1 mouse cellular context compared by ENCODE assay signal in the genomic region with DNA sequence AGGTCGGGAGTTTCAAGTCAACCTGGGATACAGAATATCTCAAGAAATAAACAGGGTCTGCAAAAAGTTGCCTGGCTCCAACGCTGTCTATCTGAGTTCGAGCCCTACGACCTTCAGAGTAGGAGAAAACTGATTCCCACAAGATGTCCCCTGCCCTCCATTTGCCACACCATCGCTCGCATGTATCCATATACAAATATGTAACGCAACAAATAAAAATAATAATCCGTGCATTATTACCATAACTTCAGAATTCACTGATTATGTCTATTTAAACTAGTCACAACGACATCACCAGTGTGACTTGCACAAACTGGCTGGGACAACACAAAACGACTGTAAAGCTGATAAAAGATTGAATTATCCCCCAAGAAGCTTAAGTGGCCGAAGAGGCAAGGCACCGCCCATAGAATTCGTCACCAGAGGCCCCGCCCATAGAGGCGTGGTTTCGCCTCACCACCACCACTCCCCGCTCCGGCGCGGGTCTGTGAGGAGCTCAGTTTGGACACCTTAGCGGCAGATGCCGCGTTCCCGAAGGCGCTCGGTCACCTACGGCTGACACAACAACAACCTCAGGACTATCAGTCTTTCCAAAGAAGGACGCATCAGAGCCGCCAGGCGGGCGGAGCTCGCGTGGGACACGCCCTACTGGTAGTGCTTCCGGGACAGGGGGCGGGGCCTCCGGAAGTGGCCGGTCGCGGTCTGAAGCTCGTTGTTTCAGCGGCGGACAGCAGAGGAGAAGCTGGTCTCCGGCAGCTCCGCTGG.
TF ChIP-seq lines count a peak whose summit lies in the region.

Ctr9 (plus strand) TSS at position 671 of the 765 bp plus-strand sequence.

TF ChIP-seq in CH12.LX, 34 proteins besides CTCF, POLR2A, EP300 and RAD21 (continued from another document):
- peak; percentile 87 for TF ChIP-seq HCFC1 (IDR thresholded peaks at IDR 0.05; ENCODE audit: low read depth, low read length)
- peak; percentile 65 for TF ChIP-seq MXI1 (IDR thresholded peaks at IDR 0.05; ENCODE audit: low read depth, low read length)
- TF ChIP-seq PAX5 (IDR thresholded peaks at IDR 0.05; ENCODE audit: low read length) = no peak
- no peak for TF ChIP-seq ZC3H11A (IDR thresholded peaks at IDR 0.05; ENCODE audit: low read depth, low read length)
- TF ChIP-seq GABPA (IDR thresholded peaks at IDR 0.05; ENCODE audit: insufficient replicate concordance, low read depth, low read length) = no peak
- no peak; the same call in none of the 2 replicates for TF ChIP-seq NELFE (IDR thresholded peaks at IDR 0.05; ENCODE audit: low read depth, low read length)
- TF ChIP-seq ELF1 (IDR thresholded peaks at IDR 0.05; ENCODE audit: low read depth, low read length) = peak; percentile 85
- TF ChIP-seq JUN (IDR thresholded peaks at IDR 0.05; ENCODE audit: insufficient read depth, low read depth, low read length) = no peak
- TF ChIP-seq TBP (conservative IDR thresholded peaks at IDR 0.05; ENCODE audit: low read depth, low read length) = 0 out of 2 replicates have a peak, but pooled peaks have one; percentile 57
- peak; percentile 83 for TF ChIP-seq ZMIZ1 (IDR thresholded peaks at IDR 0.05; ENCODE audit: low read depth, low read length)
- TF ChIP-seq SIN3A (IDR thresholded peaks at IDR 0.05; ENCODE audit: low read length) = peak; percentile 94
- no peak; the same call in 1 of the 2 replicates for TF ChIP-seq POLR2AphosphoS2 (IDR thresholded peaks at IDR 0.05; ENCODE audit: low read depth, low read length)
- TF ChIP-seq CHD2 (IDR thresholded peaks at IDR 0.05; ENCODE audit: low read length) = peak; percentile 82
- no peak for TF ChIP-seq MAX (IDR thresholded peaks at IDR 0.05; ENCODE audit: low read length)
- no peak for TF ChIP-seq IRF4 (IDR thresholded peaks at IDR 0.05; ENCODE audit: low read depth, low read length)
- TF ChIP-seq TCF12 (IDR thresholded peaks at IDR 0.05; ENCODE audit: low read depth, low read length) = peak; percentile 82; the same call in 1 of the 2 replicates
- no peak for TF ChIP-seq USF1 (IDR thresholded peaks at IDR 0.05; ENCODE audit: low read depth, low read length)
- TF ChIP-seq NRF1 (IDR thresholded peaks at IDR 0.05; ENCODE audit: low read depth, low read length) = peak; percentile 35; the same call in 1 of the 2 replicates
